Mouse (Mus musculus): ENCODE measurements around the gene Cyp51.
"Not testable (repeated sequence)": the region's sequence is repeated elsewhere in the genome, so short reads cannot be mapped to it uniquely, and the experiment has no call there.

Gene Cyp51

GRCm38 (mm10) chr5:4104341-4105040 is at the start of gene Cyp51:
Gene Cyp51, minus strand, starts transcription at chr5:4104746.
- peak; percentile 86 for DNase-seq (ENCODE audit: low spot score)

GRCm38 (mm10) chr5:4112570-4113098 is 8.1 kb upstream of the Cyp51 start:
- no peak for DNase-seq (ENCODE audit: low spot score)

DNA sequence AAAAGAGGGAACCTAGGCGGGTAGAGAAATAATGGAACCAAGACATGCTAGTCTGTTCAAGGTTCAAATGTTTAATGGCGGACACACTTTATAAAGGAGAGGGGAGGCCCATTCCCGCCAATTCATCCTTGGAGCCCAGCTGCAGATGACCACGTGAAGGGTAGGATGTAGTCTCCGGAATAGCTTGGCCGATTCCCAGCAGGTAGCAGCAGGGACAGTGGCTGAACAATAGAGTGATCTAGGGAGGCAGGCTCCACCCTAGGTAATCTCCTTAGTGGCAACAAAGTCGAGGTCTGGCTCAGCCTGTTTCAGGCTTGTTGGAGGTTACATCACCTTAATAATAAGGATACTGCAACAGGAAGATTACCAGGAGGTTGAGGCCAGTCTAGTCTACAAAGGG is 2.5 kb upstream of the Cyp51 start:
- DNase-seq (ENCODE audit: low spot score), result not testable (repeated sequence)

GRCm38 (mm10) chr5:4105651-4106186 is 1.2 kb upstream of the Cyp51 start:
- DNase-seq (ENCODE audit: low spot score), result no peak

DNA sequence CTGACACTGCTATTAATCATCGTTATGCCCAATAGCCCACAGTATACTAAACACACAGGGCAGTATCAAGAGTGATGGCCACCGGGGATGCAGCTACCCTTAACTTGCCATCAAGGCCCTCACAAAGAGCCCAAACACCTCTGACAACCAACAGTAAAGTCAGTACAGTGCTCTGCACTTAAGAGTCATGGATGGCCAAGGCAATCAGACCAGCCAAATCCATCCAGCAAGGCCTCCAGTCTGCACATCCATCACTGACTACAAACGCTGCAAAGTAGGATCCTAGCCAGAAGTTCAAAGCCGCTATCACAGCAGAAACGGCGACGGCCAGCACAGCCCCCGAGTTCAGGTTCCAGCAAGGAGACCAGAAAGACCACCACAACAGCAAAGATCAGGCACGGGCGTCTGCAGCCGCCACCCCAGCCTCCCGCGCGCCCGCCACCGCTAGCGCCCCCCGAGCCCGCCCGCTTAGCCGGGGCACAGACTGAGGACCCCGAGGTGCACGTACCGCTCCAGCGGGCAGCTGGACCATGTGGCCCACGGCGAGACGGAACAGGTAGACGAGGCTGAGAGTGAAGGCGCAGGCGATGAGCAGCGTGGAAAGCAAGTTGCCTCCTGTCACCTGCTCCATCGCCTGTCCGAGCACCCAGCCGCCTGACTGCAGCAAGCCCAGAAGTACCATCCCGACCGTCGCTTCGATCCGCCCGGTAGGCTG is 763 bp downstream of the Cyp51 start:
- no peak for DNase-seq (ENCODE audit: low spot score)

DNA sequence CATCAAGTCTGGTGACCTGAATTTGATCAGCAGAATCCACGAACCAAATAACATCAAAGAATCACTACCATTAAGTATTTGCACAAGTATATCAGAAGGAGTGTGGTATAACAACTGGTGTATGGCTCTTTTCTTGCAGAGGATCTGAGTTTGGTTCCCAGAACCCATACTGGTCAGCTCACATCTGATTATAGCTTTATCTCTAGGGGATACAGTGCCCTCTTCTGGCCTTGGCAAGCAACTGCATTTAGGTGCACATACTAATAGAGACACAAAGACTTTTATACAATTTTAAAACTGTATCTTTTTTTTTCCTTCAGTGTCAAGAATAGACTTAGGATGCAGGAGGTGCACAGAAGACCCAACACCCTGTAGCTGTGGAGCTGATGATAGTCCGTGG is 2.8 kb downstream of the Cyp51 start:
- DNase-seq (ENCODE audit: low spot score), result no peak

DNA sequence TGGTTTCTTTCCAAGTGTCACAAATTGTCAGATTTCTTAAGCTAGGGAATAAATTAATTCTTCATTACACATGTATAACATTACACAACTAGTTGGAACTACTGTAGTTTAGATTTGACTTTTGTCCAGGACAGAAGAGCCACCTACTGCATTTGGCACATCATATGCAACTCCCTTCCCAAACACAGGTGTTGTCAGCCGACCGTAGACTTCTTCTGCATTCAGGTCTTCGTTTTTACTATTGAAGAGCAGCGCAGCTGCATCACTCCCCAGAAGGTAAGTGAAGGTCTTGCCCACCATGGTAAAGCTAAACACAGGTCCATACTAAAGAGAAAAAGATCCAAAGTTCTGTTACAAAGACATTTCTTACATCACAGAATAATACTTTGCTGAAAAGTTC is 3.5 kb downstream of the Cyp51 start:
- no peak for DNase-seq (ENCODE audit: low spot score)

- DNase-seq (ENCODE audit: low spot score), result no peak
Observed at GRCm38 (mm10) chr5:4094471-4094870, 10.1 kb downstream of the Cyp51 start.

GRCm38 (mm10) chr5:4088190-4088589 is 16.4 kb downstream of the Cyp51 start:
- DNase-seq (ENCODE audit: low spot score), result no peak

DNA sequence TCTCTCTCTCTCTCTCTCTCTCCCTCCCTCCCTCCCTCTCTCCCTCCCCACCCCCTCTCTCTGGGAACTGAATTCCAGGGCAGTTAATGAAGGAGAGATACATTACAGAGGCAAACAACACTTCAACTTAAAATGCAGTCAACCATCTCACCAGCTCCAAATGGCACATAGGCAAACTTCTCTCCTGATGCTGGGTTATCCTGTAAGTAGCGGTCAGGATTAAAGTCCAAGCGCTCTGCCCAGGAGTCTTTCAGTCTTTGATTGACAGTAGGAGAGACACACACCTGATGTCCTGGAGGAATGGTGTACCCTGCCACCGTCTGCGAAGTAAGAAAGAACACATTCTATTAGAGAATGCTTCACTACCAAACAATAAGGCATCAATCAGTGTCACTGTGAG is 18.2 kb downstream of the Cyp51 start:
- DNase-seq (ENCODE audit: low spot score), result no peak

DNA sequence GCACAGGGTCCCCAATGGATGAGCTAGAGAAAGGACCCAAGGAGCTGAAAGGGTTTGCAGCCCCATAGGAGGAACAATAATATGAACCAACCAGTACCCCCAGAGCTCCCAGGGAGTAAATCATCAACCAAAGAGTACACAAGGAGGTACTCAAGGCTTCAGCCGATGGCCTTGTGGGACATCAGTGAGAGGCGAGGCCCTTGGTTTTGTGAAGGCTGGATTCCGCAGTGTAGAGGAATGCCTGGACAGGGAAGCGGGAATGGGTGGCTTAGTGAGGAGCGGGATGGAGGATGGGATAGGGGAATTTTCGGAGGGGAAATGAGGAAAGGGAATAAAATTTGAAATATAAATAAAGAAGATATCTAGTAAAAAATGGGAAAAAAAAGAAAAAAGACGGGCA is 19.6 kb downstream of the Cyp51 start:
- DNase-seq (ENCODE audit: low spot score), result no peak

DNA sequence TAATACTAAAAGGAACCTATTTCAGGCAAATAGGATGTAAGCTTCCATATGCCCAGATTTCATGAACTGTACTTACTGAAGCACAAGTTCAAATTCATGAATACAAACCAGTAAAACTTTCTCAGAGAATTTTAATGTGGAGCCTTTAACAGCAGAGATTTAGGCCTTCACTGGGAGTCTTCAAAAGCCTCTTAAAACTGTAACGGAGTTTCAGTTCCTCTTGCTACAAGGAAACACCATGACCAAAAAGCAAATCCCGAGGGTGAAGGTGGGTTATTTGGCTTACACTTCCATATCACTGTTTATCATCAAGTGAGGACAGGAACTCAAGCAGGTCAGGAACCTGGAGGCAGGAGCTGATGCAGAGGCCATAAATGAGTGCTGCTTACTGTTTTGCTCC is 23.0 kb downstream of the Cyp51 start:
- no peak for DNase-seq (ENCODE audit: low spot score)

GRCm38 (mm10) chr5:4080861-4081260 is 23.7 kb downstream of the Cyp51 start:
- no peak for DNase-seq (ENCODE audit: low spot score)

- no peak for DNase-seq (ENCODE audit: low spot score)
Observed at GRCm38 (mm10) chr5:4079086-4079485, 25.5 kb downstream of the Cyp51 start.

- DNase-seq (ENCODE audit: low spot score), result no peak
Observed at GRCm38 (mm10) chr5:4067203-4067602, 37.3 kb downstream of the Cyp51 start.

GRCm38 (mm10) chr5:4066476-4067115 is 38.0 kb downstream of the Cyp51 start:
- DNase-seq (ENCODE audit: low spot score), result no peak

- no peak for DNase-seq (ENCODE audit: low spot score)
Observed at GRCm38 (mm10) chr5:4060313-4060712, 44.2 kb downstream of the Cyp51 start.

DNA sequence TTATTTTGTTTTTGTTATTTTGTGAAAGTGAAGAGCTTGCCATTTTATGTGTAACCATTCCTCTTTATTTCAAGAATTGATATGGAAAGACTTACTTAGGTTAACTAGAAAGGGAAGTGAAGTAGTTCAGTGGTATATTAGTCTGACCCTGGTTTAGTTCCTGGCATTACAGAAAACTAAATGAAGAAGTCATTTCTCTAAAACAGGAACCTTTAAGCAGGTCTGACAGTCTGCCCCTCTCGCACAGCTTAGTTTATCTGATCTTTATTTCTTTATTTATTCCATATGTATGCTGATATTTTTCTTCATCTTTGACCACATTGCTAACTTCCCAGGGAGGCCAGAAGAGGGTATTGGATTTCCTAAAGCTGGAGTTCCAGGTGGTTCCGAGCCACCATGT is 63.6 kb downstream of the Cyp51 start:
- DNase-seq (ENCODE audit: low spot score), result no peak

DNA sequence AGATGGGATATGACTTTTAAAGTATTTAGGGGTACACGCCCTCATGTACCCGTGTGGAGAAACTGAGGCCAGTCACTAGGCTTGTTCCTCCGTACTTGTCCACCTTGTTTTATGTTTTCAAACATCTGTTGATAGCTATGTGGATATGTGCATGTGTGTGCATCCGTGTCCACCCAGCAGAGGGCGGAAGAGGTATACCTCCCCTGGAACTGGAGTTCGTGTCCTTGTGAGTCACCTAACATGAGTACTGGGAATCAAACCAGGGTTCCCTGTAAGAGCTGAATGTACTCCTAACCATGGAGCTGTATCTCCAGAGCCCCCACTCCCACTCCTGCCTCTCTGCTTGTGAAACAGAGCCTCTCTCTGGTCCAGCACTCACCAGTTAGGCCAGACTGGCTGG is 64.2 kb downstream of the Cyp51 start:
- DNase-seq (ENCODE audit: low spot score), result no peak

DNA sequence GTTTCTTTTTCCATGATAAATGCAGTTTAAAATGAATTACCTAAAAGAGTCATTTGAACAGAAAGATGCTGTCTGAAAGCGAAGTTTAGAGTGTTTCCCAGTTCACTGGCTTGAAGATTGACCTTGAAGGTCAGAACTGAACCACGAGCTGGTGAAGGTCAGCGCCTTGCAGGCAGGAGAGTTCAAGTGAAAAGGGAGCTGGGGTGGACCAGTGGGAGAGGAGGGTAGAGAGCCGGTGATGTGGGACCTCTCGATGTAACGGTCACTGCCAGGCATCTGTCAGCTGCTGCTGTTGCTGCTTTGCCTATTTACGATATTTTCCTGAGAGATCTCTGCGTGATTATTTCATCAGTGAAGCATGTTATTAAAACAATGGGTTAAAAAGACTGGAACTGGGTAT is 65.2 kb downstream of the Cyp51 start:
- DNase-seq (ENCODE audit: low spot score), result no peak

DNA sequence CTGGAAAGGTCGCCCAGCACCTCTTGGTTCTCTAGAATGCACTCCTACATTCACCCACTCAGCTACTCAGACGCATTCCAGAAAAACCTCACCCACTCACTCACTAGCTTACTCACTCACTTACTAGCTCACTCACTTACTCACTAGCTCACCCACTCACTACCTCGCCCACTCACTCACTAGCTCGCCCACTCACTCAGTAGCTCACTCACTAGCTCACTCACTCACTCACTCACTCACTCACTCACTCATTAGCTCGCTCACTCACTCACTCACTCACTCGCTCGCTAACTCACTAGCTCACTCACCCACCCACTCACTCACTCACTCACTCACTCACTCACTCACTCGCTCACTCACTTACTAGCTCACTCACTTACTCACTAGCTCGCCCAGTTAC is 67.9 kb downstream of the Cyp51 start:
- no peak for DNase-seq (ENCODE audit: low spot score)

GRCm38 (mm10) chr5:4031846-4032245 is 72.7 kb downstream of the Cyp51 start:
- no peak for DNase-seq (ENCODE audit: low spot score)

Measured in ovary, adult 18-20 months (tissue).